Mouse (Mus musculus): Measurements from ENCODE around the gene Nfkbid.

Nfkbid gene

DNA sequence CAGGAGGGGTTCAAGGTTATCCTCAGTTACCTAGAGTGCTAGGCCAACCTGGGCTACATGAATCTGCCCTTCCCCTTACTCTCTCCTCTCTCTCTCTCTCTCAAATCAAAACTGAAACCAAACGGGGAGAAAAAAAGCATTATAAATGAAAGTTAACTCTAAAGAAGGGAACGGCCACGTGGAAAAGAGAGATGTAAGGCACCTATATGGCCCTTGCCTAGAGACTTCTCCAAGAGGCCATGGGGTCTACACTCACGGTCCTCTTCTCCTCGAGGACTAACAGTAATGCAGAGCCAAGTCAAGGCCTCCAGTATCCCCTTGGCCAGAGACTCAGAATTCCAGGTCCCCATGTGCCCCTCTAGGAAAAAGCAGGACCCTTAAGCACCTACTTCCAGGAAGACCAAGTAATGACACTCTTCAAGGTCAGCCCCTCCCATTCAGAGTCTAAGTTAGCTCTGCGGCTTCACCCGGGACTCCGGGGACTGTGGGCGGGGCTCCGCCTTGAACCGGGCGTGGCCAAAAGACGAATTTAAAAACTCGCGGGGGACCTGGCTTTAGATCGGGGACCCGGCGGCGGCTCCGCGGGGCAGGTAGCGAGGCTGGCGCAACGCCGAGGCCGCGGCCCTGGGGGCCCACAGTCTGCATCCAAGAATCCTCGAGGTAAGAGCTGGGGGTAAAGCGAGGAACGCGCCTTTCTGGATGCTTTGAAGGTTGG, at the start of gene Nfkbid:
TSS of gene Nfkbid (plus strand) at position 558 of the 715 bp plus-strand sequence.
- DNase-seq (ENCODE audit: low read depth), result peak; percentile 57

DNA sequence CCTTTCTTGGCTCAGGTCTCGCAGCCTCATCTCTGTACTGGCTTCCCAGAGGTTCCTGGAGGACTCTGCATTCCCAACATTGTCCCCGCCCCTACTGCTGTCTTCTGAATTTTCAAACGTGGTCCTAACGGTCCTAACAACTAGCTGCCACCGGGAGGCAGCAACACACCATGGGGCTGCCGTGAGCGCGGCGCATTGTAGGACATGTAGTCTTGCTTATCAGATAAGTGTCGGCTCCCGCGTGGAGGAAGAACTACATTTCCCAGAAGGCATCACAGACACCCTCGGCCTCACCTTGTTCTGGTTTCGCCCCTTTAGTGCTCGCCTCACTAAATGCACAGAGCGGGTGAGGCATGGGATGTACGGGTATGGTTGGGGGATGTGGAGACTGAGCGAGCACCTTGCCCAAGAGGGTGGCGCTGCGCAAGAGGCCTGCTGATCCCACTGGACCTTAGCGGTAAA, 48.0 kb upstream of the Nfkbid start:
- peak; percentile 86 for DNase-seq (ENCODE audit: low read depth)

DNA sequence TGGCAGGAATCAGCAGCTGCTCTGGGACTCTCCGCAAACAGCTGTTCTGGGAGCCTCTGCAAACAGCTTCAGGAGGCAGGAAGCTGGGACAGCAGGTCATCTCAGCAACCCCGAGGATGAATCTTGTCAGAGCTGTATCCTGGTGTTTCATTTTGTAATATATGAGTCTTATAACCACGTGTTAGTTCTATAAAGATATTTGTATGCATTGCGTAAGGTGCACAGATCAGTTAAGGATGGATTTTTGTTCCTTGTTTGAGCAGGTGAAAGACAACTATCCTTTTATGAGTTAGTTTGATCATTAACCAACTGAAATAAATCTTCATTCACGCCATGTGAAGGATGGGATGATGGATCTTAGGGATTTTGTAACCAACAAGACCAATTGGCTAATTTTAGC, 41.5 kb upstream of the Nfkbid start:
- no peak for DNase-seq (ENCODE audit: low read depth)

DNA sequence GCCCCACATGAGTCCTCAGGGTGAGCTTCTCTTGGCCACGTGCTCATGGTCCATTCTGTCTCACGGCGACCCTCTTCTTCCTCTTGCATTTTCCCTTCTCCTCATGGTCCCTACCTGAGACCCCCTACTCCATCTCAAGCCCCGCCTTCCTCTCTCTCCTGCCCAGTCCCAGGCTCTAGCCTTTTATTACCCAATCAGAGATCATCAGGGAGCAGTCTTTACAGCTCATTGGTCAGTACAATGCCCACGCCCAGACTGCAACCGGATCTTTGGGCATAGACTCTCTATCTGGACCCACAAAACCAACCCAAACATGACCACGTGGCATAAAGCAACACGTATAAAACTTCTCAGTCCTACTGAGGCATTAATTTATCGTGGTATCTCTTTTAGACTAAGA, 37.4 kb upstream of the Nfkbid start:
- no peak for DNase-seq (ENCODE audit: low read depth)

DNA sequence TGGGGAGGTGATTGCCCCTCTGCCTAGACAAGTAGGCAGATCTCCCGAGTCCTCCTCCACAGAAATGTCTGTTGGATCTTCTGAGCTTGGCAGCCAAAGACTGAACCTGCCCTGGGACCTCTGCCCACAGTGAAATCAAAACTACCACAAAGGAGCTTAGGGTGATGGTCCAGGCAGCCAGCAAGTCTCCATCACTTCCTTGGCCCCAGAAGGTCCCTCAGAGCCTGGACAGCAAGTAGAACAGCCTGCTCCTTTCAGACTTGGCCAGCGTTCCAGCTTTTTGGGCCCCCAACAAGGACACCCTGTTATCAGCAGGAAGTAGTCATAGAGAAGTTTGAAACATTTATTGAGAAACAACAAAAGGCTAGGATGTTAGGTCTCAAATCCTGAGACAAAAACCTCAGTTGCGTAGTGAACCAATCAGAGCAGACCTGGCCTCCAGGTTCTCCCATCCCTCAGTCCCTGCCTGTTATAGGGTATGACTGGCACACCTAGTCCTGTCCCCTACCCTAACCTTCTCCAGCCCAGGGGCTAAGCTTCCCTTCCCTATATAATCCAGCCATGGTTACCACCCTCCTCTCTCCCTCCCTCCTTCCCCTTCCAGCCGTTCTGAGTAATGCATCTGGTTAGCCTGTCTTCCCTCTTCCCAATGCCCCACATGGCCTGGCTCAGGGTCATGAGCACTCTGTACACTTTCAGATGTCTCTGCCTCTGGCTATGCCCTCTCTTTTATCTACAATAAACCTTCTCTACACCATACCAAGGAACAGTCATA, 28.6 kb upstream of the Nfkbid start:
- no peak for DNase-seq (ENCODE audit: low read depth)

DNA sequence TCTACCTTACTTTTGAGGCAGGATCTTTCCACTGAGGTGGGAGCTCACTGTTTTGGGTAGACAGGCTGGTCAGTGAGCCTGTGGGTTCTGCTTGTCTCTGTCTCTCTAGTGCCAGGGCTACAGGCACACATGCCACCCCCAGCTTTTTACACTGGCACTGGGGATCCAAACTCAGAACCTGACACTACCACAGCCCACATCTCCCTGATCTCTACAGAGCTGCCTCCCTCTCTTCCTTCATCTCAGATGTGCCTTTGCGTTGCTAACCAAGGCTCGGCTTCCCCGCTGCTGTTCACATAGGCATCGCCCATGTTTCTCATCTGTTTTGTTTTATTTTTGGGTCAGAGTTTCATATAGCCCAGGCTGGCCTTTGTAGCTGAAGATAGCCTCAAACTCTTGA, 27.9 kb upstream of the Nfkbid start:
- no peak for DNase-seq (ENCODE audit: low read depth)

DNA sequence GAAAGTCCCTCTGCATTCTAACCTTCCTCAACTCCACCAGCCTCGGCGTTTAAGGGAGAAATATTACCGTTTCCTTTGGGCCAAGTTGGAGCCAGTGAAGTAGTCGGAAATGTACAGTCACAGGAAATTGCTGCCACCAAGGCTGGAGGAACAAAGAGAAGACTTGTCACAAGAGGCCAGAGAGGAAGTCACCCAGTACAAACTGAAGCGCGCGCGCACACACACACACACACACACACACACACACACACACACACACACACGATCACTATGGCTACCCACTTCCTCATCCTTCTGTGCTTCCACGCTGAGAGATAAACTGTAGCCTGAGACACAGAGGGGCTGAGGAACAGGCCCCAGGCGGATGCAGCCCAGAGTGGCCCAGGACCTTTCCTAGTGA, 27.2 kb upstream of the Nfkbid start:
- no peak for DNase-seq (ENCODE audit: low read depth)

DNA sequence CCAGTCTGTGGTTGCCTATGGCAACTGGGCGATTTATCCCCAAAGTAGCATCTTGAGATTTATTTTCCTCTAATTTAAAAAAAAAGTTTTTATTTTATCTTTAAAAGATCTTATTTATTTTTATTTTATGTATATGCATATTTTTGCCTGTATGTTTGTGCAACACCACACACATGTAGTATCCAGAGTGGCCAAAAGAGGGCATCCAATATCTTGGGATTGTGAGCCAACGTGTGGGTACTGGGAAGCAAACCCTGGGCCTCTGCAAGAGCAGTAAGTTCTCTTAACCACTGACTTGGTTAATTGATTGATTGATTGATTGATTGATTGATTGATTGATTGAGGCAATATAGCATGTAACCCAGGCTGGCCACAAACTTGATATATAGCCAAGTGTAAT, 26.7 kb upstream of the Nfkbid start:
- DNase-seq (ENCODE audit: low read depth), result no peak

DNA sequence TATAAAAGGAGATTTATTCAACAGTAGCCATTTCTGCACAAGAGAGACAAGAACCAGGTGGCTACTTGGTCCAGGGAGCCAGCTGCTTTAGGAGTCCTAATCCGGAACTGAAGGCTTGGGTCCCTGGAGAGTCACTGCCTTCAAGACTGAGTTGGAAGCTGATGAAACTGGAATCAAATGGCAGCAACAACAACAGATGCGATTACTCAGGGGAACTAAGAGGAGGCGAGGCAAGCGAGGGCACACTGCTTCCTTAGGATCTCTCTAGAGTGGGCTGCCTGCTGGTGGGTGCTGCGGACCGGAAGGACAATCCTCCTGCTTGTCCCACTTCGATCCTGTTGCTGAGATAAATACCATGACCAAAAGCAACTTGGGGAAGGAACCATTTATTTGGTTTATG, 21.9 kb upstream of the Nfkbid start:
- no peak for DNase-seq (ENCODE audit: low read depth)

DNA sequence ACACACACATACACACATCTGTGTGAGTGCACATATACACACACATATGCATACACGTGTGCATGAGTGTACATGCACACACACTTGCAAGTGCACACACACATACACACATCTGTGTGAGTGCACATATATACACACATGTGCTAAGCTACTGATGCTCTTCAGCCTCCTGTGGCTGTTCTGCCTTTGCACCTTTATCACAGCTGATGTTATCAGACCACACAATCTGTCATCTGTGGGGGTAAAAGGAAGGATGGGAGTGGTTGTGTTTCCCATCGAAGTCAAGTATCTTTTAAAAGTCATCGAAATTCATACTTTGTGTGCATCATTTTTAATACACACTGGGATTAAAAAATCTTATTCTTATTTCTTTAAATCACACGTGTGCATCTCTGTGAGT, 19.2 kb upstream of the Nfkbid start:
- DNase-seq (ENCODE audit: low read depth), result no peak

DNA sequence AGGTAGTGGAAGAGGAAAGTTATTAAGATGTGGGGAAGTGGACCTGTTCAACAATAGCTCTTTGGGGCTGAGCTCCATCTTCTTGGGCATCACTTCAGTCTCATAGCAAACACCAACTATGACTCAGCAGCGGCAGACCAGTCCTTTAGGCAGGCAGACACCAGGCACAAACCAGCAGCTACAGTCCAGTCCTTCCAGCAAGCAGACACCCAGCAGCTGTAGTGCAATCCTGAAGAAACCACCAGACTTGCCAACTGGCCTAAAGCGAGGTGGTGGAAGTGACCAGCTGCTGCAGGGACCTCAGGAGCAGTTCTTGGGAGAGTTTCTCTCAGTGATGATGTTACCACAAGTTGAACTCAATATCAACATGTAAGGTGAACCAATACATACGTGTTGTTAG, 12.9 kb upstream of the Nfkbid start:
- DNase-seq (ENCODE audit: low read depth), result no peak

DNA sequence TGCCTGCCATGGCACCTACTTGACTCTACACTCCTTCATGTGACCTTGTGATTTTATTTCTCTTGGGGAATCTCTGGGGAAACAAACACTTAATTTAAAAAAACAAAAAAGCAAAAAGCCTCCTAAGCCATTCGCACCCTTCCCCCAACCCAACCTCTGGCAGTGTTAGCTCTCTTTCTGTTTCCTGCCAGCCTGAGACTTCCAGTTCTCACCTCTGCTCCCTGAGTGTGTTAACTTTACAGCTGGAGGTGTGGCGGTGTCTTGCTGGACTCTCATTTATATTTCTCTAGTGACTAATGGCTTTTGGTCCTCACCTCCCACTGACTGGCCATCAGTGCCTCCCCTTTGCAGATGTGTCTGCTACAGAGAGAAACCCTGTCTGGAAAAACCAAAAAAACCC, 11.7 kb upstream of the Nfkbid start:
- DNase-seq (ENCODE audit: low read depth), result no peak

DNA sequence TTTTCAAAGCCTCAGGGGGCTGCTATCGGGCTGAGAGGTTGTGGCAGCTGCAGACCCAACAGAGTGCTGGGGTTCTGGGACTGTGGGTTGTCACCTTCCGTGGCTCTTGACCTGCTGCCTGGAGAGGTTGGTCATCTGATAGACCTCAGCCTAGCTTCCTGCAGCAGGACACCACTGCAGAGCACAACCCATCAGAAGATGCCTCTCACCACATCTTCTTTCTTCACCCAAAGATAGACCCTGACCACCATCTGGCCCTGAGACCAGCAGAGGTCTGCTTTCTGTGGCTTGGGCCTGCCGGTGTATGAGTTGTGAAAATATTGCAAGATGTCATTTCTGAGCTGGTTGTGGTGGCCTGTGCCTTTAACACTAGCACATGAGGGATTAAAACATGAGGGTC, 10.5 kb upstream of the Nfkbid start:
- DNase-seq (ENCODE audit: low read depth), result no peak

DNA sequence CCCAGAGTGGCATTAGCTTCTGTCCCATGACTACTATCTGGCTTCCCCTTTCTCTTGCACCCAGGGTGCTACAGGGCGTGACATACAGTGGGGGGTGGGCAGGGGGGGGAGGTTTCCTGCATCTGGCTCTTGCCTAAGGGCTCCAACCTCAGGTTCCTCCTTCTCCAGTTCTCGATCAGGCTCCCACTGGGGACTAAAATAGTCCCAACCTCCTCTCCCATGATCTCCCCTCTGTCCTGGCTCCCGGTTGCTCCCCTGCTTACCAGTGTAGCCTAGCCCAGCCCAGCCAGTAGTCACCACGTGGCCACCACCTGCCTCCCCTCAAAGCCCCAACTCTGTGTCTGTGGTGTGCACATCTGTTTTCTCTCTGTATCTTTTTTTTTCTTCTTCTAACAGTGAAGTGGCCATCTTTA, 8.8 kb upstream of the Nfkbid start:
- DNase-seq (ENCODE audit: low read depth), result no peak

DNA sequence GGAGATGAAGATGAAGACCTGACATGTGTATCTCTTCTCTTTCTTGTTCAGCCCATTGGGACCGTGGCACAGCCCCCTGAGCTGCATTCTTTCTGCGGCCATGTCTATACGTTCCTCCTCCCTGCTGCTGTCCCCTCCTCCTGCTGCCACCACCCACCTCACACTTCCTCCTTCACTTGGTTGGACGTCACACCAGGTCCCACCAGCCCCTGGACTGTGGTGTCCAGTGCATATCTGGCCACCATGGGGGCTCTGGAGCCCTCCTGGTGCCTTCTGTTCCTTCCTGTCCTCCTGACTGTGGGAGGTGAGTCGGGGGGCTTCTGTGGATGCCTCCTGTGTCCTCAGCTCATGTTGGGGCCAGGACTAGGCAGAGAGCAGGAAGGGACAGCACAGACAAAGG, 7.9 kb upstream of the Nfkbid start, which contains the start of gene Tyrobp:
TSS of gene Tyrobp (plus strand) at position 165 of the 400 bp plus-strand sequence.
- DNase-seq (ENCODE audit: low read depth), result no peak

DNA sequence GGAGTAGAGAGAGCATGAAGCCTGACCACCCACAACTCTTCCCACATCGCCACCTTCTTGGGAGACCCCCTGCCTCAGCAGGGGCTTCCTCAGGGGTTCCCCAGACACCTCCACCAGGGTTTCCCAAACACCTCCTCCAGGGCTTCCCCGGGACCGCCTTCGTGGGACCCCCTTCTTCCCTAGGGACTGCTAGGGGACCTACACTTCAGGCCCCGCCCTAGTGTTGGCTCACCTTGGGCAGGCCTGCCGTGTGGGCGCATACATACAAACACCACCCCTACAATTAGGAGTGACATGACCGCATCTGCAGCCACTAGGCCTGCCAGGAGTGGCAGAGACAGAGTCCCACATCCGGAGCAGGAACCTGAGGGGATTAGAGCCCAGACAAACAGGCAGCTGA, 3.7 kb upstream of the Nfkbid start:
- DNase-seq (ENCODE audit: low read depth), result no peak

DNA sequence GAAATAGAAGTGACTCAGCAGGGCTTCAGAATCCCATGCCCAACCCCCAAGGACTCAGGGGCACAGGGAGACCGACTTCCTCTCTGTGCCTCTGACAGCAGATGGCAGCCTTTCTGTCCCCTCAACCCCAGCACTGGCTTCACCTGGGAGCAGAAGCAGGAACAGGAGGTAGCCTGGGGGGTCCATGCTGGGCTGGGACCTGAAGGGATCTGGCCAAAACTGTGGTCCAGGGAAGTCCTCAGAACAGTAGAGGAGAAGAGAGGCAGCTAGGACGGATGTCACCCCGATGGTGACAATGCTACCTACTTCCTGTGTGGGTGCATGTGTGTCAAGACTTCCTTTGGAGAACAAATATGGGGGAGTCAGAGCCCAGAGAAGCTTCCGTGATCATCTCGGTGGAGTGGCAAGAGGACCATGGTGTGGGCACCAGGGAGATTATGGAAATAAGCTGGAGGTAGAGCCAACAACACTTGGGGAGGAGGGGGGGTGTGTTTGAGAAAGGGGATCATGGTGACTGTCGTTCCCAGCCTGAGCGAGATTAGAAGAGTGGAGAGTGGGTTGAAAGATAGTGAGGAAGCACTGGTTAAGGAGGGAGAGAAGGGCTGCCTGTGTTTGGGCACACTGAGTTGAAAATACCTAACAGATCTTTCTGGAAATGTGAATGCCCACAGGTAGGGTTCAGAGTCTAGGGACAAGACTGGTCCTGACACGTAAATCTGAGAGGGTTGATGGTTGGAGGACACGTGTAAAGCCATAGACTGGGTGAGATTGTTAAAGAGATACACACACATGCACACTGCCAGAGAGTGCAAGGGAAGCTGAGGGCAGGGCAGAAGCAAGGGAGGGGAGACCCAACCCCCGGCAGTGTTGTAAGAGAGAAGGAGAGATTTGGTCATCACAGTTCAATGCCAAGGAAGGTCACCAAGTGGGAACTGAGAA, 1.7 kb upstream of the Nfkbid start, which contains the start of gene Hcst:
TSS of gene Hcst (minus strand) at position 294 of the 939 bp plus-strand sequence.
- DNase-seq (ENCODE audit: low read depth), result no peak

DNA sequence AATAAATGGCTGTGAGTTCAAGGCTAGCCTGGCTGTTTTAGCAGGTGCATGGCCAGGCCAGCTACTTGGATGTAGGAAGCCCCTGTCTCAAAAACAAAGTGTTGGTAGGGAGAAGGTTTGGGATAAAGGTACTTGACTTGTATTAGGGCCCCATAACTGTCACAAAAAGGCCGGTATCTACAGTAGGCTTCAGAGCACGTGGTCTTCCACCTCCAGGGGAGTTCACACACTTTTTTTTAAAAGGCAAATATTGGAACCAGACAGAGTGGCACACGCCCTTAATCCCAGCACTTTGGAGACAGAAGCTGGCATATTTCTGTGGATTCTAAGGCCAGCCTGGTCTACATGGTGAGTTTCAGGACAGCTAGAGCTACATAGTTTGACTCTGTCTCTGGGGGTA, 859 bp upstream of the Nfkbid start:
- DNase-seq (ENCODE audit: low read depth), result no peak

DNA sequence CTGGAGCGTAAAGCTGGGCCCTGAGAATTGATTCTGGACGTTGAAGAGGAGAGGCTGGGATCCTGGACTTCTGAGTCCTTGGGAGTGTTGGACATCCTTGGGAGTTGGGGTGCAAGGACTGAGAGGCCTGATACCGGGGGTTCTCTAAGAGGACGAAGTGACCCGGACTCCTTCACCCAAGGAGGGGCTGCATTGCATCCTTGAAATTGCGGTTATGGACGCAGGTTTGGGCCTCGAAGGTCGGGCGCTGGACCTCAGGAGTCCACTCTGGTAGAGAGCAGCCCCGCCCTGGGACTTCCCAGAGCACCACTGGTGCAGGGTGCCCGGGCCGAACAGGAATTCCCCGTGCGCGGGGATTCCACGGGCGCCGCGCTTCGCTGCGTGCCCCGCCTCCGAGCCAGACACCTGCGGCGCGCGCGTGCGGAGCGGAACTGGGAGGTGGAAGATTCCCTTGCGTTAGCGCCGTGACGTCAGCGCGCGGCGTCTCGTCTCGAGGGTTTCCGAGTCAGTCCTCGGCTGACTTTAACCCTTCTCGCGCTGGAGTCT, 431 bp downstream of the Nfkbid start:
- DNase-seq (ENCODE audit: low read depth), result peak; percentile 59

DNA sequence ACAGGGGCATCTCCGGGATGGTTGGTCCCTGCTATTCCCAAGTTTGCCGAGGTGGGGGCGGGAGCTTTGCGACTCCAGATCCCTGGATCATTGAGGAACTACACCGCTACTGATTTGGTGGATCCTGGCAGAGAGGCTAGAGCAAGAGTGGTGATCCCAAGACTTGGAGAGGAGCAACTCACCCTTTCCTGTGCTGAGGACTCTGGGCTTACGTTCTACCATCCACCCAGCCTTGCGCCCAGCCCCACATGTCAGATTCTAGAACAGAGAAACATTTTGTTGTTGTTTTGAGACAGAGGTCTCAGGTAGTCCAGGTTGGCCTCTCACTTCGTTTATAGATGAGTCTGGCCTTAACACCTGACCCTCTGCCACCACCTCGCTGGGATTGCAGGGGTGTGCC, 1.0 kb downstream of the Nfkbid start:
- no peak for DNase-seq (ENCODE audit: low read depth)

DNA sequence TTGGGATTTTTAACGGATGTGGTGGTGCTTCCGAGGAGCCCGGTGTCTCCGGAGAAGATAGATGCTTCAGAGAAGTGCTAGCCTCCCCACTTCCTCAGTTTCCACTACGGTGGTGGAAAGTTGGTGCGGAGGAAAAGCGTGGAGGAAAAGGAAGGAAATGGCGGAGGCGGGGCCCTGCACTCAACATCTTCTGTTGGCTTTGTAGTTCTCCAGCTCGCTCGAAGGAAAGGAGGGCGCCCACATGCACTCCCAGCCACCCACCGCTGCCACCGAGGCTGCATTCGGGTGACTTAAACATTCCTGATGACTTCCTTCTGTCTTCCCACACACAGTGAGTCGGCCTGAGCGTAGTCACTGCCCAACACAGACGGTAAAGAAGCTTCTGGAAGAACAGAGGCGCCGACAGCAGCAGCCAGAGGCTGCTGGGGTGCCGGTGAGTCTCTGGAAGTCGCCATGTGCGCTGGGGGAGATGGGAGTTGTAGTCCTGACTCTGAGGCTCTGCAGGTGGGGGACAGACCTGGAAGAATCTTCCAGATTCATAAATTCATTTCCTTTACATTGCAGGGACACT, 1.6 kb downstream of the Nfkbid start:
- DNase-seq (ENCODE audit: low read depth), result no peak

DNA sequence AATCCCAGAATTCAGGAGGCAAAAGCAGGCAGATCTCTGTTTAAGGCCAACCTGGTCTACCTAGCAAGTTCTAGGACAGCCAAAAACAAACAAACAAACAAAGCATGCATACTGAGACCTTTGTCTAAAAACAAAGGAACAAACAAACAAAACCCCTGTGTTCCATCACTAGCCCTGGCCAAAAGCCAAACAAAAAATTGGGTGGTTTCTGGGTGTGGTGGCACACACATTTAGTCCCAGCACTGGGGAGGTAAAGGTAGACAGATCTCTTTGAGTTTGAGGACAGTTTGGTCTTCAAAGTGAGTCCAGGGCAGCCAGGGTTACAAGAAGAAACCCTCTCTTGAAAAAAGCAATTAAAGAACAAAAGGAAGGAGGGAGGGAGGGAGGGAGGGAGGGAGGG, 7.8 kb downstream of the Nfkbid start:
- no peak for DNase-seq (ENCODE audit: low read depth)
